Mouse (Mus musculus): Measurements from ENCODE around the gene Rps6kl1. TPM values are rescaled to one million over a fixed set of nuclear protein-coding genes. Genes with fewer than 3 reads are reported as not detected.
A peak's percentile ranks its signal among the peaks of the same experiment; 100 is the strongest.

The Rps6kl1 gene
- total RNA-seq, 2 experiments from 2014 or later: 0.64 to 1.1 TPM

GRCm38 (mm10) chr12:85112550-85113251, 38.4 kb downstream of the Rps6kl1 start:
- intact Hi-C loops (cut with DNase I): no loop called here

DNA sequence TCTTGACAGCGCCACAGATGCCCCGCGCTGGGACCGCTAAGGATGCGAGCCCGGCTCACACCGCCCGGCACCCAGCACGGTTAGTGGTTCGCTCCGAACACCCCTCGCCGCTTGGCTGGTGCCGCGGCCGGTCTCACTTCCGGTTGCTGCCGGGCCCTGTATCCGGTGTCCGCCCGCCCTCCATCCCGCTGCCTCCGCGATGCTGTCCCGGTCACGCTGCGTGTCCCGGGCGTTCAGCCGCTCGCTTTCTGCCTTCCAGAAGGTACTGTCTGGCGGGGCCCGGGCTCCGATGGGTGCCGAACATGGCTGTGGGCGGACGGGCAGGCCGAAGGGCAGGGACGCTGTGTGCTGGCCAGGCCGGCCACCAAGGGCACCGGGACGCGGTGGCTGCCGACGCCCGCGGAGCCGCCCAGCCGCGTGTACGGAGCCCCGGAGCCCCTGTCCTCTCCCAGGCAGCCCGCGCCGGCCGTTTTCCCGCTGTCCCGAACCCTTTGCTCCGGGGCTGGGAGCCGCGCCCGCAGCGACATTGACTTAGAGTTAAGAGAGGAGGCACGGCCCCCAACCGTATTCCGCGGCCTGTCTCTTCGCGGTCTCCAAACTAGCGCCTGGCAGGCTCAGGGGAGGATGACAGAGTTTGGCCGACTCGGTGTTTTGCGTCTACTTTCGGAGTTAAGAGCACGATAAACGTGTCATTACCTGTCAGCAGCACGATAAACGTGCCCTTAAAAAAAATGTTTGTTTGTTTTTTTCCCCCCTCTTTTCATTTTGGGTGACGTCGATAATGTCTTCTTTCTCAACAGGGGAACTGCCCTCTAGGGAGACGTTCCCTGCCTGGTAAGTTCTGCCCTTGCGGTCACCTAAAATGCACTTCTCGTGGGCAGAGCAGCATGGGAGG, 40.1 kb downstream of the Rps6kl1 start, which contains the start of the genes Prox2 and Dlst:
TSS of gene Prox2 (minus strand) at position 62 of the 895 bp plus-strand sequence.
TSS of gene Dlst (plus strand) at position 136 of the 895 bp plus-strand sequence.
- intact Hi-C loops (cut with DNase I): no loop called here

More at GRCm38 (mm10) chr12:85112550-85113251, 38.4 kb downstream of the Rps6kl1 start:
- DNase-seq: no peak

DNA sequence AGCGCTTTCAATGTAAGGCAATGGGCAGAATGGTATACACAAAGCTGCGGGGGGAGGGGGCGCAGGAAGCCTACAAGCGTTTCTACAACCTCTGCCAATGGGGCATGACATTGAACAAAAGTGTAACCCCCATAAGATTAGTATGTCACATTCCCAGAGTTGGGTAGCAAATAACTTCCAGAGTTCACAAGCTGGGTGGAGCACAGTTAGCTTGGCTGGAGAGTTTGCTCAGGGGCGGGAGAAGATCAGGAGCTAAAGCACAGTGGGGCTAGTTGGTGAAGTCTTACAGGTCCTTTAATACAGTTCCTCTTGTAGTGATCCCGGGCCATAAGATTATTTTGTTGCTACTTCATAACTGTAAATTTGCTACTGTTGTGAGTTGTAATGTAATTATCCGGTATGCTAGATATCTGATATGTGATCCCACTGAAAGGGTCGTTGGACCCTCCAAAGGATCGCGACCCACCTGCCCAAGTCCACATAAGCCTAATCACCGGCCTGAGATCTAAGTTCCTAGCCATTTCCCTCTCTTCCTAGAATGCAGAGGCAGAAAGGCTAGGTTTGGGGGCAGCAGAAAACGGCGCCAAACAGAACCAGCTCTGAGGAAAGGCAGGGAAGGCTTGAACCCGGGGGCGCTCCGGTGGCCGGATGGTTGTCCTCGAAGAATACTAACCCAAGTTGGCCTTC, 40.9 kb downstream of the Rps6kl1 start:
- no peak for DNase-seq
- intact Hi-C loops (cut with DNase I): no loop called here

More for the DNA sequence above, 40.1 kb downstream of the Rps6kl1 start, which contains the start of the genes Prox2 and Dlst:
- DNase-seq: peak; percentile 82 to 86

DNA sequence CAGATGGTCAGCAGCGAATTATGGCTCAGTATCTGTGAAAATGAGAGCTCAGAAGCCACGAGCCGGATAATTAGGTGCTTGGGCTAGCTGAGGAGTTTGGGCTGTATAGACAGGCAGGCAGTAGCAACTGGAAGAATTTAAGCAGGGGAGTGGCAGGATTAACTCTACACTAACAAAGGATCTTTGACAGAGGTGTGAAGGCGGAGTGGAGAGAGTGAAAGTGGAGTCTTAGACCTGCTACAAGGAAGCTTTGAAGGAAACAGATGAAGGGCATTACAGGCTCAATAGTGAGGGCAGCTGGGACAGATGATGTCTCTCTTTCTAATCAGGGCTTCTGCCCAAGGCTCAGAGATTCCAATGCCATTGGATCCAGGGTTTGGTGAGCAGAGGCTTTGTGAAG, 41.6 kb downstream of the Rps6kl1 start:
- intact Hi-C loops (cut with DNase I): no loop called here
- DNase-seq: no peak

GRCm38 (mm10) chr12:85108643-85109042, 42.4 kb downstream of the Rps6kl1 start:
- intact Hi-C loops (cut with DNase I): no loop called here
- no peak for DNase-seq

- intact Hi-C loops (cut with DNase I): no loop called here
- no peak for DNase-seq
Measured at GRCm38 (mm10) chr12:85106292-85106691, 44.8 kb downstream of the Rps6kl1 start.

- no peak for DNase-seq
- intact Hi-C loops (cut with DNase I): no loop called here
Measured at GRCm38 (mm10) chr12:85104789-85105188, 46.3 kb downstream of the Rps6kl1 start.

DNA sequence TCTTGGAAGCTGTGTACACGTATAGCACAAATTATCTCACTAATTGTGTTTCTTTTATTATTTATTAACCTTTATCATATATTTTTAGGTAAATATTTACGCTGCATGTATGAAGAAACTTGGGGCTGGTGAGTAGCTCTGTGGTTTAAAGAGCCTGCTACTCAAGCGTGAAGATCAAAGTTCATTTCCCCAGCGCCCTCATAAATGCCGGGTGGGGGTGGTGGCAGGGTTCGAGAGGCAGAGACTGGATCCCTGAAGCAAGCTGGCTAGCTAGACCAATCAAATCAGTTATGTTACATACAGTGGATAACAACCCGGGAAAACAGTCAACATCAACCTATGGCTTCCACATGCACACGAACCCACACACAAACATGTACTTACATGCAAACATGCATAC, 48.0 kb downstream of the Rps6kl1 start:
- DNase-seq: no peak
- intact Hi-C loops (cut with DNase I): no loop called here

GRCm38 (mm10) chr12:85101521-85102106, 49.5 kb downstream of the Rps6kl1 start:
- DNase-seq: no peak
- intact Hi-C loops (cut with DNase I): no loop called here

GRCm38 (mm10) chr12:85101001-85101400, 50.1 kb downstream of the Rps6kl1 start:
- intact Hi-C loops (cut with DNase I): no loop called here
- DNase-seq: no peak

DNA sequence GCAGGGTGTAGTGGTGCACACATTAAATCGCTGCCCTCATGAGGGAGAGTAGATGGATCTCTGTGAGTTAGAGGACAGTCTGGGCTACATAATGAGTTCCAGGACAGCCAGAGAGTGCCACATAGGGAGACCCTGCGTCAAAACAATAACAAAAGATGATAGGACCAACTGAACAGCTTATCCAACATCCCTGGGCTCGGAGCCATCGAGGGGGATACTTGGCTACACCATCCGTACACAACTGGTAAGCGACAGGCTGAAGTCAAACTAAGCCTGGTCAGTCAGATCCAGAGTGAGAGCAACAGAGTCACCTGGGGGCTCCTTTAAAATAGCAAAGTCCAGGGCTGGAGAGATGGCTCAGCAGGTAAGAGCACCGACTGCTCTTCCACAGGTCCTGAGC, 55.2 kb downstream of the Rps6kl1 start:
- intact Hi-C loops (cut with DNase I): no loop called here
- DNase-seq: no peak

- no peak for DNase-seq
- intact Hi-C loops (cut with DNase I): no loop called here
Measured at GRCm38 (mm10) chr12:85095146-85095545, 55.9 kb downstream of the Rps6kl1 start.

DNA sequence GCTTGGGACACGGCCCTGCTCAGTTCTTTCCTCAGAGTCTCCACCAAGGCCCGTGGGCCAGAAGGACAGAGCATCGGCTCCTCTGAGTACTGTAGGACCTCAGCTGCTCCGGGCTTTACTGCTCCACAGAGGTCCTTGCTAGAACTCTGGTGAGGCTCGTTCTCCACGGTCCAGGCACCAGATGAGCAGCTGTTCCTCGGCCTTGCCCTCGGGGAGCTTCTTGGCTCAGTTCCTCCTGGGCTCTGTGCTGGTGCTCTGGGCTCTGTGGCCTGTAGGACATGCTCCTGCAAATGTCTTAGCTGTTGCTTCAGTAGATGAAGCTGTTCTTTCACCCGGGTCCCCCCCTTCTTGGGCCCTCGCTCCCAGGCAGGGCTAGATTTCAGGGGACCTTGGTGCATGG, 56.4 kb downstream of the Rps6kl1 start:
- intact Hi-C loops (cut with DNase I): loop anchor here (5.0 kb wide), 1 partner anchor 213 kb away; no protein-coding TSS in a partner anchor
- DNase-seq: peak; percentile 50 to 59

DNA sequence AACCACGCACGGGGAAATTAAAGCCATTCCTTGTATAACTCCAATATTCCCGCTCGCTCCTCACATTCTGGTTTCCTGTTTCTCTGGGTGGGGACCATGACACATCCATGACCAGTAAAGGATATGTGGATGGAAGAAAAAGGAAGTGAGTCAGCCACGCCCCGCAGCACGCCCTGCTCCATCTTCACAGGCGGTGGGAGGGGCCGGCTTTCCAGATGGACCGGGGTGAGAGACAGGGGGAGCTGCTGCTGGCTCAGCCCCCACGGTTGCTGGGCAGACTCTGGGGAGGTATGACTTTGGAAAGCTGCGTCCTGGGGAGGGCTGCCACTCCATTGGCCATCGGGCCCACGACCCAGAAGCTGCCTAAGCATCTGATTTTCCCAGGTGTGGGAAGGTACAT, 57.1 kb downstream of the Rps6kl1 start:
- DNase-seq: peak; percentile 46 to 49
- intact Hi-C loops (cut with DNase I): loop anchor here (5.0 kb wide), 1 partner anchor 213 kb away; no protein-coding TSS in a partner anchor

- DNase-seq: peak in 1 of 2 experiments; percentile 65
- intact Hi-C loops (cut with DNase I): loop anchor here (5.0 kb wide), 1 partner anchor 215 kb away; no protein-coding TSS in a partner anchor
Measured at GRCm38 (mm10) chr12:85092214-85092613, 58.9 kb downstream of the Rps6kl1 start.

DNA sequence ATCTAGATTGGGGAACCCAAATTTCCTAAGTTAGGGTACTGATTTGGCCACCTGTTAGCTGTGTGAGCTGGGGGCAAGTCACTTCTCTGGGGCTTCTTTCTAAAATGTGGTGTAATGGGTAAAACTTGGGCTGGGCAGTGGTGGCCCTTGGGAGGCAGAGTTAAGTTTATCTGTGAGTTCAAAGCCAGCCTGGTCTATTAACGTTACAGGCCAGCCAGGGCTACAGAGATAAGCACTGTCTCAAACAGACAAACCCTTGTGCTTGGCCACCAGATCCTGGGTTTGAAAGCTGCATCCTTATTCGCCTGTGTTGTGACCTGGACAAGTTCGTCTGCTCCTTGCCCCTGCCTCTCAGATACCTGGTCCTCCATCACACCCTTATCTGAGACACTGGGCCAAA, 59.9 kb downstream of the Rps6kl1 start:
- DNase-seq: no peak
- intact Hi-C loops (cut with DNase I): loop anchor here (5.0 kb wide), 1 partner anchor 216 kb away; no protein-coding TSS in a partner anchor

DNA sequence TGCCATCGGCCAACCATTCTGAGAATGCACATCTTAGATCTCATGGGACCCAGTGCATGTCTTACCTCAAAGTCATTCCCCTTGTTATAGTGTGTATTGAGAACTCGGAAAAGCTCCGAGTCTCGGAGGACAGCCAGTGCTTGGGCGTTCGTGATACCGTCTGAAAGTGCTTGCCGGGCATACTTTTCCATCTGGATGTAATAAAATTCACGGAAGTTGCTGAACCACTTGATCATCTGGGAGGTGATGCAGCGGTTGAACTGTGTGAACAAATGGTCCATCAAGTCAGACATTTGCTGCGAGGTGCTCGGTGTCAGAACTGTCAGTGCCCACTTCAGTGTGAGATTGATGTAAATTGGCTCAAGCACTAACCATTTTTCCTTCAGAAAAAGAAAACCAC, 63.2 kb downstream of the Rps6kl1 start:
- intact Hi-C loops (cut with DNase I): no loop called here
- no peak for DNase-seq
